Mouse (Mus musculus): Measurements from ENCODE around the gene Carns1. TPM values are rescaled to one million over a fixed set of nuclear protein-coding genes. Genes with fewer than 3 reads are reported as not detected.

Gene Carns1
- polyA plus RNA-seq, 1 experiment from 2014 or later: 0.90 TPM

DNA sequence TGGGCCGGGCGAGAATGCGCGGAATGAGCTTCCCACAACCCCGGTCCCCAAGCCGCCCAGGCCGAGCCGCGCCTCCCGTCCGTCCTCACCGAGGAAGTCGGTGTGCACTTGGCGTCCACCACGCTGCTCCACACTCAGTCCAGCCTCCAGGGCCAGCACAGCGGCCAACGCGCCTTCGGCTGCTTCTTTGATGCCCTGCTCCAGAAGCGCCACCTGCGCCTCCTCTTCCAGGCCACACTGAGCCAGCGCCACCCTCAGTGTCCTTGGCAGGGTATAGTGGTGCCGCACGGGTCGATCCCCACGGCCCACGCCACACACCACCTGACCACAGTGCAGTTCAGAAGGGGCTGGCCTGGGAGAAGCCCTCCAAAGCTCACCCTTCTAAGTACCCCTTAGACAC is 5.5 kb downstream of the Carns1 start:
- peak overlapping the region; percentile 82 for H3K27ac ChIP-seq (ENCODE audit: low read depth)
- TF ChIP-seq CTCF (IDR thresholded peaks at IDR 0.05; ENCODE audit: low read depth): no peak
- peak overlapping the region; percentile 97 for H3K4me2 ChIP-seq (ENCODE audit: low read depth, low read length)
- H3K36me3 ChIP-seq (replicated peaks; ENCODE audit: insufficient read depth, low read length): no peaks in the 10 kb centered on the region
- H3K27me3 ChIP-seq (ENCODE audit: insufficient read depth, low read length): no peaks in the 10 kb centered on the region
- H3K9me3 ChIP-seq (ENCODE audit: low read length): no peaks in the 10 kb centered on the region
- peaks cover 30% of the 10 kb centered on the region for H3K4me1 ChIP-seq (ENCODE audit: insufficient read depth)
- peak overlapping the region; percentile 81 for H3K9ac ChIP-seq (replicated peaks)
- no peak for DNase-seq
- 8% methylated on average over 27 of the region's 27 CpGs for WGBS (ENCODE audit: insufficient replicate concordance)
- peak overlapping the region; percentile 62 for H3K4me3 ChIP-seq (ENCODE audit: low read depth, low read length)
- ATAC-seq: peak; percentile 47

DNA sequence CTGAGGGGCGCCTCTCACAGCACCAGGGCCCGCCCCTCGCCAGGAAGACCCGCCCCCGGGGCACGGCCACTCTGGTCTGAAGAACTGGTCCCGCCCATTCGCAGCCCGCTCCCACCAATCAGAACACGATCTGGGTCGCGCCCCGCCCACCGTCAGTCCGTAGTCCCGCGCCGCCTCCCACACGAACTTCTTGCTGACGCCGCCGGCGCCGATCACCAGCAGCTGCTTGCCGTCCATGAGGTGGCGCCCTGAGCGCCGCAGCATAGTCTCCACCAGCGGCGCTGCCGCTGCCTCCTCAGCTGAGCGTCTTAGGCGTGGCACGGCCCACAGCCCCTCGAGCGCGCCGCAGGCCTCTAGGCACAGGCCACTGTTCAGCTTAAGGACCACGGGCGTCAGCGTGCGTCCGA is 5.9 kb downstream of the Carns1 start:
- under 1% methylated on average over 42 of the region's 43 CpGs for WGBS (ENCODE audit: insufficient replicate concordance)
- peak overlapping the region; percentile 62 for H3K4me3 ChIP-seq (ENCODE audit: low read depth, low read length)
- H3K4me2 ChIP-seq (ENCODE audit: low read depth, low read length): peak overlapping the region; percentile 97

DNA sequence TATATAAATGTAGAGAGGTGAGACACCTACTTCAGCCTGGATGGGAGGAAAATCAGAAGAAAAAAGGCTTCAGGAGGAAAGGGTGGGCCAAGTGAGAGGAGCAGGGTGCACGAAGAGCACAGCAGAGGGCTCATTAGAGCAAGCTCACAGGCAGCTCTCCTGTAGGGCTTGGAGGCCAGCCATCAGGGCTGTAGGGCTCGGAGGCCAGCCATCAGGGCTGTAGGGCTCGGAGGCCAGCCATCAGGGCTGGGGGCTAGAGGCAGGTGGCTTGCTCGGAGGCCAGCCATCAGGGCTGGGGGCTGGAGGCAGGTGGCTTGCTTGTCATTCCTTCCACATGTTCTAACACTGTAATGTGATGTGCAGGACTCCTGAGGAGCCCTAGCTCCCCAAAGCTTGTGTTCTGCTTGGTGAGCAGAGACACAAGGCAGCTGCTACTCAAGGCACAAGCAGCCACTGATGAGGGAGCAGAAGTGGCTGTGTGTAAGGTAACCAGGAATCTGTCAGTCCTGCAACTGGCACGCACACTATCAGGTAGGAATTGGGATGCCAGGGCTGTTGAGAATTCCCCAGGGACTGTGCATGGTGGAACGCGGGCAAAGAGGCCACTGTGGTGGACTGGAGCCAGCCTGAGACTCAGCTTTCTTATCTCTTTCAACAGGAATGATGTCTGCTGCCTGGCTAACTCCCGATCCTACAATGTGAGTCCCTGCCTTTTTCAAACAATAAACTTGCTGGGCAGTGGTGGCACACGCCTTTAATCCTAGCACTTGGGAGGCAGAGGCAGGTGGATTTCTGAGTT is 8.4 kb downstream of the Carns1 start:
- no peaks in the 10 kb centered on the region for H3K36me3 ChIP-seq (replicated peaks; ENCODE audit: insufficient read depth, low read length)
- H3K4me2 ChIP-seq (ENCODE audit: low read depth, low read length): no peak overlapping the region
- H3K27ac ChIP-seq (ENCODE audit: low read depth): no peak overlapping the region
- TF ChIP-seq EP300 (IDR thresholded peaks at IDR 0.05; ENCODE audit: low read depth) (no peak), CTCF (IDR thresholded peaks at IDR 0.05; ENCODE audit: low read depth) (no peak)
- ATAC-seq: no peak
- peaks cover 45% of the 10 kb centered on the region for H3K4me1 ChIP-seq (ENCODE audit: insufficient read depth)
- 73% methylated on average over 9 of the region's 9 CpGs for WGBS (ENCODE audit: insufficient replicate concordance)
- H3K9ac ChIP-seq (replicated peaks): no peak overlapping the region
- H3K27me3 ChIP-seq (ENCODE audit: insufficient read depth, low read length): no peaks in the 10 kb centered on the region
- no peak for DNase-seq
- no peak overlapping the region for H3K4me3 ChIP-seq (ENCODE audit: low read depth, low read length)
- no peaks in the 10 kb centered on the region for H3K9me3 ChIP-seq (ENCODE audit: low read length)

More for the DNA sequence above, 5.9 kb downstream of the Carns1 start:
- DNase-seq: peak; percentile 99
- Histone ChIP-seq H3K9me3 (ENCODE audit: low read length) (no peaks in the 10 kb centered on the region), H3K27me3 (ENCODE audit: insufficient read depth, low read length) (no peaks in the 10 kb centered on the region), H3K27ac (ENCODE audit: low read depth) (peak overlapping the region; percentile 82), H3K4me1 (ENCODE audit: insufficient read depth) (peaks cover 31% of the 10 kb centered on the region), H3K9ac (replicated peaks) (peak overlapping the region; percentile 81), H3K36me3 (replicated peaks; ENCODE audit: insufficient read depth, low read length) (no peaks in the 10 kb centered on the region)
- no peak for TF ChIP-seq EP300 (IDR thresholded peaks at IDR 0.05; ENCODE audit: low read depth)
- peak; percentile 99 for TF ChIP-seq CTCF (IDR thresholded peaks at IDR 0.05; ENCODE audit: low read depth)
- peak; percentile 95 for ATAC-seq

DNA sequence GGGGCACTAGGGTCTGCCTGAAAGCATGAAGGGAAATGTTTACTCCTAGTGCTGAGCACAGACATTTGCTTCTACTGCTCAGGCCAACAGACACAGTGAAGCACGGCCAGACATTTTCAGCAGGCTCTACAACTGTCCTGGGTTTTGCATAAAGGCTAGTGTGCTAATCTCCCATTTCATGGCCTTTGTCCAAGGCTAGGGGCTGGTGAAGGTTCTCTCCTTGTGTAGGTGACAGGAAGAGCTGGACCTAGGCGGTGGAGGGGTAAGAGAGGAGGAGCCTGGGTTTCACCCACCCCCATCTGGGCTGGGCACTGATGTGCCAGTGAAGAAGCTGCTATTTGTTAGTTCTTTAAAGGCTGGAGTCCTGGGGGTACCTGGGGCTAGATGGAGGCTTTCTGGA is 10.6 kb downstream of the Carns1 start:
- no peak for ATAC-seq
- Histone ChIP-seq H3K9ac (replicated peaks) (0 out of 2 replicates have a peak overlapping the region, but pooled peaks have one; percentile 23), H3K4me1 (ENCODE audit: insufficient read depth) (peaks cover 30% of the 10 kb centered on the region), H3K9me3 (ENCODE audit: low read length) (no peaks in the 10 kb centered on the region), H3K36me3 (replicated peaks; ENCODE audit: insufficient read depth, low read length) (peaks cover 2% of the 10 kb centered on the region), H3K4me3 (ENCODE audit: low read depth, low read length) (no peak overlapping the region), H3K27ac (ENCODE audit: low read depth) (peak overlapping the region; percentile 79), H3K4me2 (ENCODE audit: low read depth, low read length) (no peak overlapping the region), H3K27me3 (ENCODE audit: insufficient read depth, low read length) (no peaks in the 10 kb centered on the region)
- 38% methylated on average over 2 of the region's 2 CpGs for WGBS (ENCODE audit: insufficient replicate concordance)
- DNase-seq: no peak
- TF ChIP-seq CTCF (IDR thresholded peaks at IDR 0.05; ENCODE audit: low read depth) (no peak), EP300 (IDR thresholded peaks at IDR 0.05; ENCODE audit: low read depth) (no peak)

DNA sequence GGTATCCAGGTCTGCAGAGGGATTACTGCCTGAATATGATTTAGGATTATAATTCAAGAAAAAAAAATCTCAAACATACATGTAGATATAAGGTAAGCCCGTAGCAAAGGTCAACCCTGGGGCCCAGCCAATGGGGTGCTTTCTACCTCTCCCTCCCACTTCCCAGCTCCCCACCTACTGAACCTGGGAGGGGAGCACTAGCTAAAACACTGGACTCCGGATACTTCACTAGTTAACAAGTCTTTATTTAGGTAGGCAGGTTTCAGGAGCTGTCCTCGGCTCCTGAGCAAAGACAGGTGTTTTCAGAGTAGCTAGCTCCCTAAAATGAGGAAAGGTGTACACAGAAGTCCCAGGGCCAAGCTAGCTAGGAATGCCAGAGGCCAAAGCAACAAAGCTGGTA is 11.2 kb downstream of the Carns1 start:
- WGBS (ENCODE audit: insufficient replicate concordance): 78% methylated on average over 3 of the region's 3 CpGs
- Histone ChIP-seq H3K4me2 (ENCODE audit: low read depth, low read length) (no peak overlapping the region), H3K9me3 (ENCODE audit: low read length) (no peaks in the 10 kb centered on the region), H3K4me1 (ENCODE audit: insufficient read depth) (peaks cover 27% of the 10 kb centered on the region), H3K27ac (ENCODE audit: low read depth) (peak overlapping the region; percentile 79), H3K27me3 (ENCODE audit: insufficient read depth, low read length) (no peaks in the 10 kb centered on the region), H3K4me3 (ENCODE audit: low read depth, low read length) (no peak overlapping the region), H3K9ac (replicated peaks) (no peak overlapping the region), H3K36me3 (replicated peaks; ENCODE audit: insufficient read depth, low read length) (peaks cover 7% of the 10 kb centered on the region)
- no peak for TF ChIP-seq EP300 (IDR thresholded peaks at IDR 0.05; ENCODE audit: low read depth)
- DNase-seq (no peak), ATAC-seq (no peak)

DNA sequence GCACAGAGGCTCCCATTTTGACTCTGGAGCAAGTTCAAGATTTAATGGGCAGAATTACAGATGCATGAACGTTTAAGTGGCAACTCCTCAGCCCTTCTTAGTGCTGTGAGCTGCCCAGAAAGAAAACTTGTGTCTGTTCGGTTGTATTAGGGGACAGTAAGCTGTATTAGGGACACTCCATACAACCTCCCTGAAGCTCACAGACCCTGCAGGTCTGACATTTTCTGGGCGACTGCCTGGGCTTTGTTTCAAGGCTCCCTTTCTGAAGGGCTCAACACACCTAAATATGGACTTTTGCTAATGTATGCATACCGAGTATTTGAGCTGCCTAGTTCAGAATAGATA is 11.8 kb downstream of the Carns1 start:
- ATAC-seq (no peak), DNase-seq (no peak)
- Histone ChIP-seq H3K9ac (replicated peaks) (peak overlapping the region; percentile 88), H3K4me2 (ENCODE audit: low read depth, low read length) (peak overlapping the region; percentile 90), H3K36me3 (replicated peaks; ENCODE audit: insufficient read depth, low read length) (peaks cover 13% of the 10 kb centered on the region), H3K4me1 (ENCODE audit: insufficient read depth) (peaks cover 24% of the 10 kb centered on the region), H3K27me3 (ENCODE audit: insufficient read depth, low read length) (no peaks in the 10 kb centered on the region), H3K4me3 (ENCODE audit: low read depth, low read length) (peak overlapping the region; percentile 85), H3K27ac (ENCODE audit: low read depth) (peak overlapping the region; percentile 67), H3K9me3 (ENCODE audit: low read length) (no peaks in the 10 kb centered on the region)
- no peak for TF ChIP-seq CTCF (IDR thresholded peaks at IDR 0.05; ENCODE audit: low read depth)
- TF ChIP-seq EP300 (IDR thresholded peaks at IDR 0.05; ENCODE audit: low read depth): no peak
- 36% methylated on average over 4 of the region's 4 CpGs for WGBS (ENCODE audit: insufficient replicate concordance)
